Mouse (Mus musculus) cortical plate, adult 2 months (tissue): ENCODE results near the gene Ms4a6b.

Experiments used
- CTCF ChIP-seq: fragments of 200-500 bp; IDR thresholded peaks from 2 replicates; pipeline ENCODE4 v1.5.1; 2011; ENCODE audit warnings: mild to moderate bottlenecking, control low read depth, low read length; ENCODE audit not compliant: insufficient read depth; ENCODE audit errors: extremely low read depth
- POLR2A ChIP-seq: fragments of 200-500 bp; IDR thresholded peaks from 2 replicates; pipeline ENCODE4 v1.6.1; 2011; ENCODE audit warnings: mild to moderate bottlenecking, low read length, control low read depth; ENCODE audit not compliant: insufficient read depth; ENCODE audit errors: extremely low read depth

DNA sequence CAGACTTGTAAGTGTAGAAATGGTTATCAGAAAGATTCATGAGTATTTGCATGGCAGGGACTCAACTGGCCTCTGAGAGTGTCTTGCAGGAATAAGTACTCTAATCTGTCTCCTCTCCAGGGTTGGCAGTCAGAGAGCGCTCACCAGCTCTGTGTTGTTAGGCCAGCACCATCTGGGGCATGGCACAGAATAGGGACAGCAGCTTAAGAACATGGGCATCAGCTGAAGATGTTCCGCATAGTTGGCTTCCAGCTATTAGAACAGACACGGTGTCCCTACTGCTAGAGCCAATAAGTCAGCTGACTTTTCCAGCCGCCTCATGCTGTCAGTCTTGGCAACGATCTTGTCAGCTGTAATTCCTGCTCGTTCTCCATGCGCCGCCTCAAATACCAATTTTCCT, 58.7 kb downstream of the Ms4a6b start:
- TF ChIP-seq CTCF = no peak
- TF ChIP-seq POLR2A = no peak
